Comparison of ENCODE assay signal across 13 mouse cellular contexts in genomic region chr8:87915763-87916162, GRCm38 (mm10). TPM values are rescaled to one million over a fixed set of nuclear protein-coding genes. Genes with fewer than 3 reads are reported as not detected.
A peak's percentile ranks its signal among the peaks of the same experiment; 100 is the strongest.
DNase-seq lines count a peak whose midpoint lies in the region; ATAC-seq lines count a peak whose summit lies in the region.
"Had no signal": no experiment of that assay in that cellular context is flagged by ENCODE, and none has a peak within 500 bp of the region (broad histone marks: within the 10 kb centered on the region; RNA-seq: fewer than 3 reads in every experiment).

No protein-coding gene starts in this region.

- H3K4me3 ChIP-seq in brown adipose tissue, adult 24 weeks (ENCODE audit: insufficient read depth, low read depth, low read length): no peak overlapping the region
- H3K4me3 ChIP-seq in limb, embryonic 15.5 days: no peak overlapping the region
- H3K4me3 ChIP-seq in liver, embryonic 12.5 days: no peak overlapping the region
- no peak overlapping the region for H3K4me3 ChIP-seq in forebrain, embryonic 15.5 days
- H3K4me3 ChIP-seq: heart, embryonic 13.5 days; midbrain, embryonic 12.5 days had no signal

- H3K27ac ChIP-seq in brown adipose tissue, adult 24 weeks (replicated peaks; ENCODE audit: low read depth, low read length): 0 out of 2 replicates have a peak overlapping the region, but pooled peaks have one; percentile 23
- no peak overlapping the region for H3K27ac ChIP-seq in limb, embryonic 15.5 days
- no peak overlapping the region for H3K27ac ChIP-seq in liver, embryonic 12.5 days
- no peak overlapping the region for H3K27ac ChIP-seq in forebrain, embryonic 15.5 days (replicated peaks)
- H3K27ac ChIP-seq: heart, embryonic 13.5 days; midbrain, embryonic 12.5 days had no signal

- no peaks in the 10 kb centered on the region for H3K9me3 ChIP-seq in limb, embryonic 15.5 days
- no peaks in the 10 kb centered on the region for H3K9me3 ChIP-seq in liver, embryonic 12.5 days (replicated peaks)
- H3K9me3 ChIP-seq in forebrain, embryonic 15.5 days: no peaks in the 10 kb centered on the region
- H3K9me3 ChIP-seq: heart, embryonic 13.5 days; midbrain, embryonic 12.5 days had no signal

- no peaks in the 10 kb centered on the region for H3K27me3 ChIP-seq in limb, embryonic 15.5 days
- H3K27me3 ChIP-seq in liver, embryonic 12.5 days (replicated peaks): no peaks in the 10 kb centered on the region
- H3K27me3 ChIP-seq in forebrain, embryonic 15.5 days: no peaks in the 10 kb centered on the region
- H3K27me3 ChIP-seq: heart, embryonic 13.5 days; midbrain, embryonic 12.5 days had no signal

- 0 out of 2 replicates have a peak, but pooled peaks have one; percentile 45 for ATAC-seq in limb, embryonic 15.5 days (ENCODE audit: insufficient number of reproducible peaks, low FRiP score, low TSS enrichment, low read depth)
- no peak for ATAC-seq in liver, embryonic 12.5 days
- no peak for ATAC-seq in forebrain, embryonic 15.5 days (replicated peaks)
- ATAC-seq: inflammation-experienced regulatory T-cells, adult 6 months had no signal

- peak; percentile 21 for DNase-seq in kidney, adult 9 months
- no peak for DNase-seq in kidney, adult 8-10 months
- DNase-seq in heart, adult 8-10 months (ENCODE audit: low spot score): peak; percentile 78
- no peak for DNase-seq in right cerebral cortex, postnatal 10 days (ENCODE audit: low spot score in 2 of 2)
- DNase-seq: cerebellum, adult 9-10 months had no signal

- H3K4me2 ChIP-seq in limb, embryonic 15.5 days: no peak overlapping the region
- no peak overlapping the region for H3K4me2 ChIP-seq in liver, embryonic 12.5 days
- no peak overlapping the region for H3K4me2 ChIP-seq in forebrain, embryonic 15.5 days (replicated peaks)
- H3K4me2 ChIP-seq: heart, embryonic 13.5 days; liver, embryonic 11.5 days; midbrain, embryonic 12.5 days had no signal

- WGBS in limb, embryonic 15.5 days: 73% methylated on average over 9 of the region's 9 CpGs
- WGBS in liver, embryonic 12.5 days (ENCODE audit: insufficient replicate concordance): 67% methylated on average over 9 of the region's 9 CpGs
- WGBS in forebrain, embryonic 15.5 days: 88% methylated on average over 9 of the region's 9 CpGs

- H3K9ac ChIP-seq in limb, embryonic 15.5 days: no peak overlapping the region
- no peak overlapping the region for H3K9ac ChIP-seq in liver, embryonic 12.5 days
- H3K9ac ChIP-seq in forebrain, embryonic 15.5 days (replicated peaks): no peak overlapping the region
- H3K9ac ChIP-seq: heart, embryonic 13.5 days; midbrain, embryonic 12.5 days had no signal

- H3K4me1 ChIP-seq in brown adipose tissue, adult 24 weeks (ENCODE audit: control insufficient read depth, insufficient read depth, insufficient read length, low read length): peaks cover 32% of the 10 kb centered on the region
- H3K4me1 ChIP-seq in limb, embryonic 15.5 days: peaks cover 54% of the 10 kb centered on the region
- peaks cover 6% of the 10 kb centered on the region; the same call in 1 of the 2 replicates for H3K4me1 ChIP-seq in liver, embryonic 12.5 days
- peaks cover 9% of the 10 kb centered on the region for H3K4me1 ChIP-seq in forebrain, embryonic 15.5 days

- no peaks in the 10 kb centered on the region for H3K36me3 ChIP-seq in limb, embryonic 15.5 days
- no peaks in the 10 kb centered on the region for H3K36me3 ChIP-seq in liver, embryonic 12.5 days
- no peaks in the 10 kb centered on the region for H3K36me3 ChIP-seq in forebrain, embryonic 15.5 days
- H3K36me3 ChIP-seq: heart, embryonic 13.5 days; midbrain, embryonic 12.5 days had no signal

RNA-seq across cellular contexts. Expression of gene Zfp423, which starts 43.6 kb away (rescaled TPM):
- 10.1 and 14.0 TPM in 2 replicates for polyA plus RNA-seq in brown adipose tissue, adult 24 weeks (2012; ENCODE audit: insufficient read depth, insufficient read length, missing spikeins)
- 1 to 10 TPM; 3.2 to 5.2 (median 3.6) TPM for total RNA-seq in heart, adult 8-10 months (2022)
- polyA plus RNA-seq in limb, embryonic 15.5 days (2015; fragmentation: Nextera tagmentation; extraction: Ambion mirVana): 14.3 and 14.5 TPM in 2 replicates
- 2.1 and 2.5 TPM in 2 replicates for polyA plus RNA-seq in liver, embryonic 12.5 days (2016; fragmentation: Nextera tagmentation; extraction: Ambion mirVana)
- polyA plus RNA-seq in forebrain, embryonic 15.5 days (2015; fragmentation: Nextera tagmentation; extraction: Ambion mirVana): 17.7 and 19.6 TPM in 2 replicates

Comparison
In these comparisons a context has a peak if more than half of its experiments do, and no peak if none do; other contexts are left out.
1. DNase-seq: peak in kidney, adult 9 months (single experiment) and heart, adult 8-10 months (single experiment); none in kidney, adult 8-10 months (0 of 2) and right cerebral cortex, postnatal 10 days (0 of 2).